Mouse (Mus musculus): ENCODE data around the gene Cdc42. TPM values are rescaled to one million over a fixed set of nuclear protein-coding genes. Genes with fewer than 3 reads are reported as not detected.
A peak's percentile ranks its signal among the peaks of the same experiment; 100 is the strongest.

Cdc42 gene
- total RNA-seq, 2 experiments from 2014 or later: 436 to 446 TPM

GRCm38 (mm10) chr4:137285876-137286661, 71.5 kb downstream of the Cdc42 start:
- peak in 1 of 2 experiments; percentile 48 for DNase-seq

- peak in 1 of 2 experiments; percentile 52 for DNase-seq
These were observed 74.2 kb downstream of the Cdc42 start for GRCm38 (mm10) chr4:137283407-137283732.

- DNase-seq: peak; percentile 78 to 80
These were observed 74.7 kb downstream of the Cdc42 start for GRCm38 (mm10) chr4:137282584-137283406.

GRCm38 (mm10) chr4:137282122-137282521, 75.4 kb downstream of the Cdc42 start:
- no peak for DNase-seq

GRCm38 (mm10) chr4:137281273-137281672, 76.2 kb downstream of the Cdc42 start:
- DNase-seq: peak in 1 of 2 experiments; percentile 52

- DNase-seq: no peak
These were observed 78.2 kb downstream of the Cdc42 start for GRCm38 (mm10) chr4:137279346-137279745.

- no peak for DNase-seq
These were observed 79.1 kb downstream of the Cdc42 start for GRCm38 (mm10) chr4:137278144-137279040.

- DNase-seq: peak in 1 of 2 experiments; percentile 39
These were observed 79.8 kb downstream of the Cdc42 start for GRCm38 (mm10) chr4:137277600-137278143.

GRCm38 (mm10) chr4:137277166-137277513, 80.4 kb downstream of the Cdc42 start, which contains the start of gene Wnt4:
Wnt4 (plus strand) TSS chr4:137277489.
- peak; percentile 91 to 94 for DNase-seq

GRCm38 (mm10) chr4:137276443-137277165, 80.9 kb downstream of the Cdc42 start:
- DNase-seq: no peak

- no peak for DNase-seq
These were observed 83.2 kb downstream of the Cdc42 start for GRCm38 (mm10) chr4:137274304-137274703.

- DNase-seq: no peak
These were observed 85.7 kb downstream of the Cdc42 start for GRCm38 (mm10) chr4:137271856-137272255.

Other genes starting within 250 kb of the Cdc42 start
- gene Wnt4, start 80.2 kb downstream of the Cdc42 start, total RNA-seq (2021): 10 to 100 TPM; 85.4 to 96.6 TPM
- gene Cela3a, start 52.1 kb upstream of the Cdc42 start, total RNA-seq (2021): not detected
- gene Cela3b, start 72.8 kb upstream of the Cdc42 start, total RNA-seq (2021): not detected
- gene 1700013G24Rik, start 95.6 kb upstream of the Cdc42 start, total RNA-seq (2021): not detected
- gene Hspg2, start 111.0 kb upstream of the Cdc42 start, total RNA-seq (2021): 100 to 1,000 TPM; 141 to 263 TPM
- not detected for gene Ldlrad2, start 216.8 kb upstream of the Cdc42 start, total RNA-seq (2021)
- gene Usp48, start 236.0 kb upstream of the Cdc42 start, total RNA-seq (2021): 100 to 1,000 TPM; 100 to 116 TPM